Mouse (Mus musculus) testis, postnatal 10 days (tissue): ENCODE measurements around the gene 2210011C24Rik.
A peak's percentile ranks its signal among the peaks of the same experiment; 100 is the strongest.

Experiments
- DNase-seq: peaks from one replicate; pipeline ENCODE4 v3.0.0; 2021; ENCODE audit warnings: low spot score

Gene 2210011C24Rik

GRCm38 (mm10) chr8:84011705-84012498, at the start of gene 2210011C24Rik:
Gene 2210011C24Rik, minus strand, starts transcription at chr8:84012171.
- DNase-seq = no peak

GRCm38 (mm10) chr8:84060245-84060644, 48.3 kb upstream of the 2210011C24Rik start:
- DNase-seq = no peak

- DNase-seq = no peak
These were observed 47.3 kb upstream of the 2210011C24Rik start for GRCm38 (mm10) chr8:84059226-84059625.

GRCm38 (mm10) chr8:84057827-84058226, 45.9 kb upstream of the 2210011C24Rik start:
- no peak for DNase-seq

GRCm38 (mm10) chr8:84053229-84053628, 41.3 kb upstream of the 2210011C24Rik start:
- DNase-seq = no peak

GRCm38 (mm10) chr8:84052746-84053145, 40.8 kb upstream of the 2210011C24Rik start:
- no peak for DNase-seq

- no peak for DNase-seq
These were observed 36.2 kb upstream of the 2210011C24Rik start for GRCm38 (mm10) chr8:84048171-84048570.

GRCm38 (mm10) chr8:84046505-84046904, 34.5 kb upstream of the 2210011C24Rik start:
- DNase-seq = no peak

- DNase-seq = no peak
These were observed 32.9 kb upstream of the 2210011C24Rik start, which contains the start of gene Rln3 for GRCm38 (mm10) chr8:84044900-84045299. Gene Rln3, minus strand, starts transcription at chr8:84045000.

GRCm38 (mm10) chr8:84044103-84044502, 32.1 kb upstream of the 2210011C24Rik start:
- no peak for DNase-seq

GRCm38 (mm10) chr8:84042948-84043342, 31.0 kb upstream of the 2210011C24Rik start:
- no peak for DNase-seq

GRCm38 (mm10) chr8:84042066-84042947, 30.3 kb upstream of the 2210011C24Rik start, which contains the start of gene Il27ra:
Gene Il27ra, minus strand, starts transcription at chr8:84042589.
- peak; percentile 84 for DNase-seq

GRCm38 (mm10) chr8:84039050-84039449, 27.1 kb upstream of the 2210011C24Rik start:
- peak; percentile 84 for DNase-seq

GRCm38 (mm10) chr8:84038015-84038414, 26.0 kb upstream of the 2210011C24Rik start:
- peak; percentile 71 for DNase-seq

GRCm38 (mm10) chr8:84032777-84033176, 20.8 kb upstream of the 2210011C24Rik start:
- DNase-seq = no peak

- DNase-seq = no peak
These were observed 17.3 kb upstream of the 2210011C24Rik start for GRCm38 (mm10) chr8:84029272-84029671.

GRCm38 (mm10) chr8:84027449-84027848, 15.5 kb upstream of the 2210011C24Rik start:
- no peak for DNase-seq

GRCm38 (mm10) chr8:84025863-84026262, 13.9 kb upstream of the 2210011C24Rik start:
- peak; percentile 83 for DNase-seq

GRCm38 (mm10) chr8:84024171-84024570, 12.2 kb upstream of the 2210011C24Rik start:
- DNase-seq = peak; percentile 86

- DNase-seq = no peak
These were observed 11.7 kb upstream of the 2210011C24Rik start for GRCm38 (mm10) chr8:84023631-84024030.

- DNase-seq = peak; percentile 71
These were observed 11.1 kb upstream of the 2210011C24Rik start for GRCm38 (mm10) chr8:84023085-84023484.

- no peak for DNase-seq
These were observed 9.6 kb upstream of the 2210011C24Rik start for GRCm38 (mm10) chr8:84021569-84021968.

GRCm38 (mm10) chr8:84021096-84021495, 9.1 kb upstream of the 2210011C24Rik start, which contains the start of gene Palm3:
Gene Palm3, plus strand, starts transcription at chr8:84021471.
- no peak for DNase-seq
